Mouse (Mus musculus) midbrain, embryonic 11.5 days (tissue): Measurements from ENCODE around the gene Alox12. TPM values are rescaled to one million over a fixed set of nuclear protein-coding genes. Genes with fewer than 3 reads are reported as not detected.

Experiments
- ATAC-seq: fragments of 200-750 bp; cut with Nextera tagmentation; 2 replicates; pipeline ENCODE4 v1.8.0; 2017; ENCODE audit warnings: moderate TSS enrichment, moderate library complexity; ENCODE audit not compliant: low FRiP score
- DNase-seq: peaks from one replicate; pipeline ENCODE4 v3.0.0; 2015; ENCODE audit warnings: low spot score; ENCODE audit errors: missing footprints
- H3K27ac ChIP-seq: fragments of 300-500 bp; sonication (generic); 2 replicates; pipeline ENCODE4 v1.5.1; 2014; ENCODE audit warnings: low read depth, low read length
- H3K27me3 ChIP-seq: fragments of 300-500 bp; sonication (generic); 2 replicates; pipeline ENCODE4 v1.6.1; 2014; ENCODE audit warnings: mild to moderate bottlenecking, low read length, moderate library complexity, mixed read lengths; ENCODE audit not compliant: control insufficient read depth, insufficient read depth
- H3K36me3 ChIP-seq: fragments of 300-500 bp; sonication (generic); 2 replicates; pipeline ENCODE4 v1.6.1; 2014; ENCODE audit warnings: mild to moderate bottlenecking, low read length, moderate library complexity, mixed read lengths; ENCODE audit not compliant: control insufficient read depth, insufficient read depth
- H3K4me1 ChIP-seq: fragments of 300-500 bp; sonication (generic); 2 replicates; pipeline ENCODE4 v1.6.1; 2014; ENCODE audit warnings: low read length; ENCODE audit not compliant: control insufficient read depth, insufficient read depth
- H3K4me2 ChIP-seq: fragments of 300-500 bp; sonication (generic); 2 replicates; pipeline ENCODE4 v1.6.1; 2014; ENCODE audit warnings: mild to moderate bottlenecking, moderate library complexity
- H3K4me3 ChIP-seq: fragments of 300-500 bp; sonication (generic); 2 replicates; pipeline ENCODE4 v1.5.1; 2014; ENCODE audit warnings: low read depth, low read length
- H3K9ac ChIP-seq: fragments of 300-500 bp; sonication (generic); 2 replicates; pipeline ENCODE4 v1.6.1; 2014; ENCODE audit warnings: low read length
- H3K9me3 ChIP-seq: fragments of 300-500 bp; sonication (generic); 2 replicates; pipeline ENCODE4 v1.6.1; 2016; ENCODE audit warnings: low read length; ENCODE audit not compliant: control insufficient read depth
- WGBS: fragments of 180-500 bp; shearing (Covaris S2); extraction: QIAGEN DNeasy Blood & Tissue Kit; methylation state at CpG from one replicate; pipeline ENCODE4 v1.1.7; 2014; 5-methylcytosine and 5-hydroxymethylcytosine counted together
- polyA plus RNA-seq: library from polyadenylated mRNA; unstranded; fragments of >200 nt; fragmentation: Nextera tagmentation; extraction: Ambion mirVana; gene quantifications from 2 replicates; pipeline ENCODE4 v1.2.1, GENCODE M21; 2014

Gene Alox12
- polyA plus RNA-seq, 1 experiment from 2014 or later, result 3.2 TPM

GRCm38 (mm10) chr11:70227661-70228245, 27.4 kb downstream of the Alox12 start:
- Histone ChIP-seq H3K27me3 (peaks cover 53% of the 10 kb centered on the region), H3K4me1 (peaks cover 5% of the 10 kb centered on the region; the same call in 1 of the 2 replicates), H3K36me3 (no peaks in the 10 kb centered on the region), H3K4me2 (no peak overlapping the region), H3K9ac (no peak overlapping the region), H3K9me3 (no peaks in the 10 kb centered on the region), H3K27ac (no peak overlapping the region), H3K4me3 (no peak overlapping the region)
- DNase-seq, result no peak
- WGBS, result 84% methylated on average over 4 of the region's 4 CpGs
- no peak for ATAC-seq

GRCm38 (mm10) chr11:70227126-70227525, 28.0 kb downstream of the Alox12 start:
- no peak for ATAC-seq
- H3K27me3 ChIP-seq, result peaks cover 53% of the 10 kb centered on the region
- H3K4me2 ChIP-seq, result no peak overlapping the region; the same call in 1 of the 2 replicates
- H3K36me3 ChIP-seq, result no peaks in the 10 kb centered on the region
- no peaks in the 10 kb centered on the region; the same call in 1 of the 2 replicates for H3K4me1 ChIP-seq
- H3K27ac ChIP-seq, result no peak overlapping the region
- no peaks in the 10 kb centered on the region for H3K9me3 ChIP-seq
- WGBS, result 50% methylated on average over 5 of the region's 5 CpGs
- H3K4me3 ChIP-seq, result no peak overlapping the region
- H3K9ac ChIP-seq, result no peak overlapping the region
- no peak for DNase-seq

- Histone ChIP-seq H3K9me3 (no peaks in the 10 kb centered on the region), H3K4me3 (peak overlapping the region; percentile 0; the same call in 1 of the 2 replicates), H3K36me3 (no peaks in the 10 kb centered on the region), H3K4me1 (peaks cover 4% of the 10 kb centered on the region), H3K27me3 (peaks cover 53% of the 10 kb centered on the region), H3K4me2 (peak overlapping the region; percentile 16), H3K27ac (no peak overlapping the region), H3K9ac (peak overlapping the region; percentile 36; the same call in 1 of the 2 replicates)
- 6% methylated on average over 18 of the region's 18 CpGs for WGBS
- ATAC-seq, result no peak
- DNase-seq, result peak; percentile 90
These were observed 28.6 kb downstream of the Alox12 start for GRCm38 (mm10) chr11:70226602-70226890.

- Histone ChIP-seq H3K4me1 (peaks cover 4% of the 10 kb centered on the region; the same call in 1 of the 2 replicates), H3K4me3 (peak overlapping the region; percentile 0; the same call in 1 of the 2 replicates), H3K9ac (peak overlapping the region; percentile 36; the same call in 1 of the 2 replicates), H3K27ac (no peak overlapping the region), H3K27me3 (peaks cover 53% of the 10 kb centered on the region), H3K4me2 (peak overlapping the region; percentile 16), H3K36me3 (no peaks in the 10 kb centered on the region), H3K9me3 (no peaks in the 10 kb centered on the region)
- ATAC-seq (no peak), DNase-seq (peak; percentile 89)
- WGBS, result 18% methylated on average over 27 of the region's 27 CpGs
These were observed 29.2 kb downstream of the Alox12 start for GRCm38 (mm10) chr11:70225798-70226601.

GRCm38 (mm10) chr11:70223724-70224123, 31.4 kb downstream of the Alox12 start:
- Histone ChIP-seq H3K4me3 (no peak overlapping the region), H3K9ac (no peak overlapping the region), H3K4me2 (no peak overlapping the region), H3K9me3 (no peaks in the 10 kb centered on the region), H3K27me3 (peaks cover 37% of the 10 kb centered on the region), H3K27ac (no peak overlapping the region), H3K4me1 (peaks cover 11% of the 10 kb centered on the region), H3K36me3 (no peaks in the 10 kb centered on the region)
- no peak for ATAC-seq
- DNase-seq, result no peak
- 86% methylated on average over 9 of the region's 9 CpGs for WGBS

- peaks cover 15% of the 10 kb centered on the region for H3K4me1 ChIP-seq
- peak overlapping the region; percentile 66 for H3K9ac ChIP-seq
- H3K4me3 ChIP-seq, result peak overlapping the region; percentile 61
- peaks cover 18% of the 10 kb centered on the region for H3K27me3 ChIP-seq
- peak; percentile 88 for DNase-seq
- ATAC-seq, result no peak
- no peaks in the 10 kb centered on the region for H3K9me3 ChIP-seq
- peak overlapping the region; percentile 2; the same call in 1 of the 2 replicates for H3K27ac ChIP-seq
- H3K4me2 ChIP-seq, result peak overlapping the region; percentile 88
- WGBS, result 11% methylated on average over 14 of the region's 14 CpGs
- H3K36me3 ChIP-seq, result no peaks in the 10 kb centered on the region
These were observed 33.3 kb downstream of the Alox12 start for GRCm38 (mm10) chr11:70221603-70222500.

GRCm38 (mm10) chr11:70220731-70221602, 34.2 kb downstream of the Alox12 start, which contains the start of gene Slc16a13:
Gene Slc16a13, minus strand, starts transcription at chr11:70221064.
- peak within 1 kb of the TSS; percentile 88 for H3K4me2 ChIP-seq
- H3K27ac ChIP-seq, result peak within 1 kb of the TSS; percentile 80
- ATAC-seq, result peak; percentile 97
- peak; percentile 98 for DNase-seq
- peak within 1 kb of the TSS; percentile 61 for H3K4me3 ChIP-seq
- peak within 1 kb of the TSS; percentile 84 for H3K9ac ChIP-seq
- peaks cover 15% of the 10 kb centered on the region for H3K4me1 ChIP-seq
- H3K36me3 ChIP-seq, result no peaks in the 10 kb centered on the region
- WGBS, result 0% methylated on average over 28 of the region's 28 CpGs
- peaks cover 16% of the 10 kb centered on the region for H3K27me3 ChIP-seq
- H3K9me3 ChIP-seq, result no peaks in the 10 kb centered on the region

- no peaks in the 10 kb centered on the region for H3K9me3 ChIP-seq
- WGBS, result under 1% methylated on average over 24 of the region's 24 CpGs
- H3K27ac ChIP-seq, result peak overlapping the region; percentile 80
- H3K36me3 ChIP-seq, result no peaks in the 10 kb centered on the region
- H3K9ac ChIP-seq, result peak overlapping the region; percentile 84
- DNase-seq, result no peak
- H3K4me3 ChIP-seq, result peak overlapping the region; percentile 61
- peak overlapping the region; percentile 88 for H3K4me2 ChIP-seq
- no peak for ATAC-seq
- peaks cover 17% of the 10 kb centered on the region for H3K27me3 ChIP-seq
- peaks cover 15% of the 10 kb centered on the region for H3K4me1 ChIP-seq
These were observed 34.8 kb downstream of the Alox12 start for GRCm38 (mm10) chr11:70220323-70220722.
